Comparison of ENCODE assay signal across 8 mouse cellular contexts in genomic region chr11:57778349-57778748, GRCm38 (mm10). TPM values are rescaled to one million over a fixed set of nuclear protein-coding genes. Genes with fewer than 3 reads are reported as not detected.
DNase-seq lines count a peak whose midpoint lies in the region; ATAC-seq and TF ChIP-seq lines count a peak whose summit lies in the region.

No protein-coding gene starts in this region.

- H3K36me3 ChIP-seq in heart, embryonic 12.5 days = 0 out of 2 replicates have a peak, but pooled peaks cover 2% of the 10 kb centered on the region
- H3K36me3 ChIP-seq in limb, embryonic 10.5 days = 0 out of 2 replicates have a peak, but pooled peaks cover 6% of the 10 kb centered on the region
- H3K36me3 ChIP-seq in midbrain, embryonic 15.5 days (replicated peaks) = no peaks in the 10 kb centered on the region
- 0 out of 2 replicates have a peak, but pooled peaks cover 3% of the 10 kb centered on the region for H3K36me3 ChIP-seq in stomach, embryonic 16.5 days (ENCODE audit: control insufficient read depth, insufficient read depth, low read length)

- no peak overlapping the region for H3K4me3 ChIP-seq in heart, embryonic 12.5 days
- no peak overlapping the region for H3K4me3 ChIP-seq in limb, embryonic 10.5 days
- no peak overlapping the region for H3K4me3 ChIP-seq in midbrain, embryonic 15.5 days
- no peak overlapping the region for H3K4me3 ChIP-seq in stomach, embryonic 16.5 days (replicated peaks; ENCODE audit: low read length)

- no peak overlapping the region for H3K4me2 ChIP-seq in heart, embryonic 12.5 days
- no peak overlapping the region for H3K4me2 ChIP-seq in midbrain, embryonic 15.5 days
- H3K4me2 ChIP-seq in stomach, embryonic 16.5 days (ENCODE audit: low read depth, low read length) = no peak overlapping the region

- POLR2A ChIA-PET in Patski (lab: Charles Lee) = no interaction called here

- in situ Hi-C loops in Patski (cut with MboI; ENCODE audit: low pct_unique_long_range_greater_than_20kb) = loop anchor here (10.0 to 25.0 kb wide), 2 partner anchors 304 to 1641 kb away; no protein-coding TSS in a partner anchor

- peak; percentile 36 to 67 for DNase-seq in heart, adult 18-20 months
- DNase-seq in Patski (ENCODE audit: low read depth, low spot score) = no peak
- peak; percentile 85 for DNase-seq in embryo, embryonic 10 days (ENCODE audit: low spot score)
- DNase-seq in limb, embryonic 10.5 days (ENCODE audit: low spot score) = peak; percentile 78

- H3K9ac ChIP-seq in heart, embryonic 12.5 days = no peak overlapping the region
- H3K9ac ChIP-seq in midbrain, embryonic 15.5 days = peak overlapping the region; percentile 13; the same call in 1 of the 2 replicates
- H3K9ac ChIP-seq in stomach, embryonic 16.5 days (ENCODE audit: low read length) = no peak overlapping the region

- 14% methylated on average over 5 of the region's 5 CpGs for WGBS in heart, embryonic 12.5 days
- 24% methylated on average over 5 of the region's 5 CpGs for WGBS in limb, embryonic 10.5 days
- WGBS in midbrain, embryonic 15.5 days = 25% methylated on average over 5 of the region's 5 CpGs
- WGBS in stomach, embryonic 16.5 days = 26% methylated on average over 5 of the region's 5 CpGs

- H3K27ac ChIP-seq in heart, embryonic 12.5 days (ENCODE audit: poor library complexity, severe bottlenecking) = no peak overlapping the region
- peak overlapping the region; percentile 61 for H3K27ac ChIP-seq in limb, embryonic 10.5 days
- no peak overlapping the region for H3K27ac ChIP-seq in midbrain, embryonic 15.5 days
- no peak overlapping the region for H3K27ac ChIP-seq in stomach, embryonic 16.5 days (ENCODE audit: low read length)

- TF ChIP-seq CTCF in Patski (IDR thresholded peaks at IDR 0.05) = peak; percentile 96

- peaks cover 14% of the 10 kb centered on the region for H3K4me1 ChIP-seq in heart, embryonic 12.5 days (replicated peaks)
- H3K4me1 ChIP-seq in limb, embryonic 10.5 days = peaks cover 60% of the 10 kb centered on the region
- peaks cover 13% of the 10 kb centered on the region for H3K4me1 ChIP-seq in midbrain, embryonic 15.5 days
- H3K4me1 ChIP-seq in stomach, embryonic 16.5 days (ENCODE audit: control insufficient read depth, insufficient read depth, low read length) = no peaks in the 10 kb centered on the region

- ATAC-seq in heart, embryonic 12.5 days (ENCODE audit: insufficient number of reproducible peaks, low FRiP score) = no peak
- ATAC-seq in Patski = no peak
- ATAC-seq in hematopoietic stem cell, adult 5-6 weeks (replicated peaks in 1 of 2; ENCODE audit: insufficient read depth in 1 of 2, low FRiP score in 2 of 2, low TSS enrichment in 1 of 2, low read depth in 1 of 2, poor library complexity in 2 of 2, severe bottlenecking in 2 of 2) = peak; percentile 78 to 79; a peak in 3 of 4 replicates
- ATAC-seq in midbrain, embryonic 15.5 days (replicated peaks) = 0 out of 2 replicates have a peak, but pooled peaks have one; percentile 66
- peak; percentile 43; the same call in 1 of the 2 replicates for ATAC-seq in stomach, embryonic 16.5 days (ENCODE audit: insufficient read depth, low FRiP score)

- CTCF ChIA-PET in Patski (lab: Charles Lee) = interaction anchor here (0.6 to 3.4 kb wide), 14 partner anchors 12 to 234 kb away, joined by 3 to 22 read pairs (median 3); no protein-coding TSS in a partner anchor

- H3K9me3 ChIP-seq in heart, embryonic 12.5 days (replicated peaks) = no peaks in the 10 kb centered on the region
- no peaks in the 10 kb centered on the region for H3K9me3 ChIP-seq in limb, embryonic 10.5 days (replicated peaks)
- no peaks in the 10 kb centered on the region for H3K9me3 ChIP-seq in midbrain, embryonic 15.5 days
- H3K9me3 ChIP-seq in stomach, embryonic 16.5 days (replicated peaks; ENCODE audit: control insufficient read depth, low read length) = no peaks in the 10 kb centered on the region

- no peaks in the 10 kb centered on the region for H3K27me3 ChIP-seq in heart, embryonic 12.5 days (replicated peaks)
- no peaks in the 10 kb centered on the region for H3K27me3 ChIP-seq in Patski
- peaks cover 47% of the 10 kb centered on the region for H3K27me3 ChIP-seq in limb, embryonic 10.5 days (ENCODE audit: low read depth, poor library complexity, severe bottlenecking)
- H3K27me3 ChIP-seq in midbrain, embryonic 15.5 days (replicated peaks) = no peaks in the 10 kb centered on the region
- no peaks in the 10 kb centered on the region for H3K27me3 ChIP-seq in stomach, embryonic 16.5 days (ENCODE audit: control insufficient read depth, insufficient read depth, low read length)

RNA-seq across cellular contexts. Expression of gene Sap30l, which starts 23.1 kb away (rescaled TPM):
- 10 to 100 TPM; 48.5 to 51.8 TPM for total RNA-seq in heart, adult 18-20 months (2021)
- 15.0 and 17.3 TPM in 2 replicates for polyA plus RNA-seq in heart, embryonic 12.5 days (2016; fragmentation: Nextera tagmentation; extraction: Ambion mirVana)
- 47.9 TPM for polyA plus RNA-seq in Patski (2021)
- total RNA-seq in hematopoietic stem cell, adult 5-6 weeks (2017) = 26.6 and 26.8 TPM in 2 replicates
- polyA plus RNA-seq in limb, embryonic 10.5 days (2016; fragmentation: Nextera tagmentation; extraction: Ambion mirVana) = 11.2 and 12.4 TPM in 2 replicates
- polyA plus RNA-seq in midbrain, embryonic 15.5 days (2015; fragmentation: Nextera tagmentation; extraction: Ambion mirVana) = 9.3 and 11.6 TPM in 2 replicates
- 5.9 and 6.6 TPM in 2 replicates for polyA plus RNA-seq in stomach, embryonic 16.5 days (2015; fragmentation: Nextera tagmentation; extraction: Ambion mirVana)

RNA-seq across cellular contexts. Expression of gene Hand1, which starts 54.3 kb away (rescaled TPM):
- total RNA-seq in heart, adult 18-20 months (2021) = not detected
- polyA plus RNA-seq in heart, embryonic 12.5 days (2016; fragmentation: Nextera tagmentation; extraction: Ambion mirVana) = 62.0 and 66.2 TPM in 2 replicates
- not detected for polyA plus RNA-seq in Patski (2021)
- not detected in 2 replicates for total RNA-seq in hematopoietic stem cell, adult 5-6 weeks (2017)
- 3.3 and 8.5 TPM in 2 replicates for polyA plus RNA-seq in limb, embryonic 10.5 days (2016; fragmentation: Nextera tagmentation; extraction: Ambion mirVana)
- not detected in 2 replicates for polyA plus RNA-seq in midbrain, embryonic 15.5 days (2015; fragmentation: Nextera tagmentation; extraction: Ambion mirVana)
- 1.0 and 1.4 TPM in 2 replicates for polyA plus RNA-seq in stomach, embryonic 16.5 days (2015; fragmentation: Nextera tagmentation; extraction: Ambion mirVana)

Comparison
In these comparisons a context has a peak if more than half of its experiments do, and no peak if none do; other contexts are left out.
1. ATAC-seq: peak in hematopoietic stem cell, adult 5-6 weeks (2 of 2), midbrain, embryonic 15.5 days (single experiment) and stomach, embryonic 16.5 days (single experiment); none in heart, embryonic 12.5 days (single experiment) and Patski (single experiment).